Mouse (Mus musculus): ENCODE measurements around the gene N4bp2. TPM values are rescaled to one million over a fixed set of nuclear protein-coding genes. Genes with fewer than 3 reads are reported as not detected.

N4bp2 gene
- polyA plus RNA-seq, 1 experiment, result 22.0 TPM

DNA sequence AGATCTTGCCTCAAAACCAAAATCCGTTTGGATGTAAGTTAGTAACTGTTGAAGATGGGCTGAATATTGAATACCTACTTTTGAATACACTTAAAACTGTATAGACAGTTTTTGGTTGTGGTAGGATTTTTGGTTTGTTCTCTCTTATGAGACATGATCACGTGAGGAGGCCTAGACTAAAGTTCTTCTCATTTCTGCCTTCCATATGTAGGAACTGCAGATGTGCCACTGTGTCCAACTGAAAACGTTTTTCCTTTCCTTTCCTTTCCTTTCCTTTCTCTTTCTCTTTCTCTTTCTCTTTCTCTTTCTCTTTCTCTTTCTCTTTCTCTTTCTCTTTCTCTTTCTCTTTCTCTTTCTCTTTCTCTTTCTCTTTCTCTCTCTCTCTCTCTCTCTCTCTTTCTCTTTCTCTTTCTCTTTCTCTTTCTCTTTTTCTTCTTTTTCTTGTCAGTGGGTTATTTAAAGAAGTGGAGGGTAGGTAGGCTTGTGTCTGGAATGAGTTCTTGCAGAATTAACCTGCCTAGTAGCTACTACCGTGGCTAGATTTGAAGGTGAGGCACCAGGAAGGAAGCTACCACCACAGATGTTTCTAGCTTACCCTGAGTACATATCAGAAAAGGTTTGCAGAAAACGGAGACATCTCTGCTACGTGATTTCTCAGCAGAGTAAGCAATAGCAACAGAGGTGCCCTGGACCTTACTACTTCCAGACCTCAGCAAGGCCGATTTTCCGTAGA lies 70.6 kb downstream of the N4bp2 start:
- Histone ChIP-seq H3K4me3 (ENCODE audit: control insufficient read depth, insufficient read depth, low read length) (no peak overlapping the region), H3K27ac (ENCODE audit: control insufficient read depth, insufficient read depth, low read length) (peak overlapping the region; percentile 85), H3K36me3 (ENCODE audit: control insufficient read depth, insufficient read depth, low read length) (peaks cover 3% of the 10 kb centered on the region; the same call in 1 of the 2 replicates), H3K27me3 (ENCODE audit: control insufficient read depth, insufficient read depth, low read length) (no peaks in the 10 kb centered on the region), H3K4me1 (replicated peaks; ENCODE audit: control insufficient read depth, insufficient read depth, low read length) (peaks cover 18% of the 10 kb centered on the region)
- 73% methylated on average over 8 of the region's 8 CpGs for WGBS
- no peak for DNase-seq
- no peak for TF ChIP-seq POLR2A (IDR thresholded peaks at IDR 0.05; ENCODE audit: control insufficient read depth, extremely low read depth, insufficient read depth, low read length, poor library complexity)
- TF ChIP-seq CTCF (IDR thresholded peaks at IDR 0.05; ENCODE audit: borderline replicate concordance, control insufficient read depth, extremely low read depth, insufficient read depth, low read length, poor library complexity), result no peak

DNA sequence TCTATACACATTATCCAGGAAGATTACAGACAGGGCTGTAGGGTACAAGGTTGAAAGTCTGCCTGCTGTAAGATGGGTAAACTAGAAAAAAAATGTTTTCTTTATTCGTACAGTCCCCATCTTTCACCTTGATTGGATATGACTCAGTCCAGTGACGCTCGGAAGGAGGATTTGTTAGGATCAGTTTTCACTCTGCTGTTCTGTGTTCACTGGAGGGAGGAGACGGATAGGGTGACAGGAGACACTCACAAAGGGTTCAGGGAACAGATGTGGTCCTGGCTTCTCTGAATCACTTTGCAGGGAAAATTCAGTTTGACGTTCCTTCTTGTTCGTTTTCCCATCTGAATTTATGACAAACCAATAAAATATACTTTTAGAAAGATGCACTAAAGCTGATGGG lies 74.7 kb downstream of the N4bp2 start:
- Histone ChIP-seq H3K27me3 (ENCODE audit: control insufficient read depth, insufficient read depth, low read length) (no peaks in the 10 kb centered on the region), H3K4me1 (replicated peaks; ENCODE audit: control insufficient read depth, insufficient read depth, low read length) (peaks cover 11% of the 10 kb centered on the region), H3K27ac (ENCODE audit: control insufficient read depth, insufficient read depth, low read length) (no peak overlapping the region), H3K36me3 (ENCODE audit: control insufficient read depth, insufficient read depth, low read length) (peaks cover 3% of the 10 kb centered on the region; the same call in 1 of the 2 replicates), H3K4me3 (ENCODE audit: control insufficient read depth, insufficient read depth, low read length) (no peak overlapping the region)
- TF ChIP-seq CTCF (IDR thresholded peaks at IDR 0.05; ENCODE audit: borderline replicate concordance, control insufficient read depth, extremely low read depth, insufficient read depth, low read length, poor library complexity) (no peak), POLR2A (IDR thresholded peaks at IDR 0.05; ENCODE audit: control insufficient read depth, extremely low read depth, insufficient read depth, low read length, poor library complexity) (no peak)
- no peak for DNase-seq
- 96% methylated on average over 6 of the region's 6 CpGs for WGBS

DNA sequence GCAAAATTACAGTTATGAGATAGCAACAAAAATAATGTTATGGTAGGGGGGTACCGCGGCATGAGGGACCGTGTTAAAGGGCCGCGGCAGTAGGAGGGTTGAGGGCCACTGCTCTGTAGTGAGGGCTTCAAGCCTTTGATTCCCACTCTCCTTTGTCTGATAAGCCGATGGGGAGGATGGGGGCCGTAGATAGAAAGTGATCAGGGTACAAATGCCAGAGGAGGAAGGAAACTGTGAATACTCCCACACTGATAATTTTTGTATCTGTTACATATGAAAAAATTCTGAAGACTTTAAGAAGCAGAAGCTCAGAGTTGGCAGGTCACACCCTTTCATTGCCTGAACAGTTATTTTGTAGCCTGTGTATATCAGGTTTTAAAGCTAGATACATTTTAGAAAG lies 79.6 kb downstream of the N4bp2 start:
- Histone ChIP-seq H3K4me1 (replicated peaks; ENCODE audit: control insufficient read depth, insufficient read depth, low read length) (no peaks in the 10 kb centered on the region), H3K27ac (ENCODE audit: control insufficient read depth, insufficient read depth, low read length) (no peak overlapping the region), H3K27me3 (ENCODE audit: control insufficient read depth, insufficient read depth, low read length) (no peaks in the 10 kb centered on the region), H3K4me3 (ENCODE audit: control insufficient read depth, insufficient read depth, low read length) (no peak overlapping the region), H3K36me3 (ENCODE audit: control insufficient read depth, insufficient read depth, low read length) (no peaks in the 10 kb centered on the region; the same call in 1 of the 2 replicates)
- 87% methylated on average over 7 of the region's 7 CpGs for WGBS
- TF ChIP-seq CTCF (IDR thresholded peaks at IDR 0.05; ENCODE audit: borderline replicate concordance, control insufficient read depth, extremely low read depth, insufficient read depth, low read length, poor library complexity) (no peak), POLR2A (IDR thresholded peaks at IDR 0.05; ENCODE audit: control insufficient read depth, extremely low read depth, insufficient read depth, low read length, poor library complexity) (no peak)
- no peak for DNase-seq

DNA sequence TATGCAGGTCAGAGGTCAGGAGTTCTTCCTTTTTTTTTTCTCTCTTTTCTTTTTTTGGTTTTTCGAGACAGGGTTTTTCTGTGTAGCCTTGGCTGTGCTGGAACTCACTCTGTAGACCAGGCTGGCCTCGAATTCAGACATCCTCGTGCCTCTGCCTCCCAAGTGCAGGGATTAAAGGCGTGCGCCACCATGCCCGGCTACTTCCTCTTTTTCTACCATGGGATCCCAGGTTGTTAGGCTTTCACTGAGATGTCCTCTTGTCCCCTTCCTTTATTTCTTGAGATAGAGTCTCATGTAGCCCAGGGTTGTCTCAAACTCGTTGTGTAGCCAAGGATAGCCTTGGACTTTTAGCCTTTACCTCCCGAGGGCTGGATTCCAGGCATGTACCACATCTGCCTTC lies 83.2 kb downstream of the N4bp2 start:
- TF ChIP-seq CTCF (IDR thresholded peaks at IDR 0.05; ENCODE audit: borderline replicate concordance, control insufficient read depth, extremely low read depth, insufficient read depth, low read length, poor library complexity) (no peak), POLR2A (IDR thresholded peaks at IDR 0.05; ENCODE audit: control insufficient read depth, extremely low read depth, insufficient read depth, low read length, poor library complexity) (no peak)

DNA sequence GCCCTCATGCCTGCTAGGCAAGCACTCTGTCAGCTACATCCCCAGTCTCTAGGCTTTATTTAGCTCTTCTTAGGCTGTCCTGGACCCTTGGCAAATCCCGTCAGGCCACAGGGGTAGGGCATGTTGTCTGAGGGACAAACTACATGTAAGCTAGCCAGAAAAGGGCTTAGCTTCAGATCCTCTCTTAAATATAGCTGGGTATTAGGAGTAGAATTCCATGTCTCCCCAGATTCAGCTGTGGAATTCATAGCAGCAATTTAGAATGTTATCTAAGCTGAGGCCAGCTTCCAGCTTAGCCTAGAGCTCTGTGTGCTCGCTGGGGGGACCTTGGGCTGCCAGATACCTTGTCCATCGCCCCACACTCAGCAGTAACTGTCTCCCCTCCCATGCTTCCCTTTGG lies 83.6 kb downstream of the N4bp2 start:
- H3K36me3 ChIP-seq (ENCODE audit: control insufficient read depth, insufficient read depth, low read length), result no peaks in the 10 kb centered on the region
- TF ChIP-seq CTCF (IDR thresholded peaks at IDR 0.05; ENCODE audit: borderline replicate concordance, control insufficient read depth, extremely low read depth, insufficient read depth, low read length, poor library complexity) (no peak), POLR2A (IDR thresholded peaks at IDR 0.05; ENCODE audit: control insufficient read depth, extremely low read depth, insufficient read depth, low read length, poor library complexity) (no peak)
- no peak overlapping the region for H3K27ac ChIP-seq (ENCODE audit: control insufficient read depth, insufficient read depth, low read length)
- H3K4me3 ChIP-seq (ENCODE audit: control insufficient read depth, insufficient read depth, low read length), result no peak overlapping the region
- WGBS, result 95% methylated on average over 3 of the region's 3 CpGs
- no peaks in the 10 kb centered on the region for H3K27me3 ChIP-seq (ENCODE audit: control insufficient read depth, insufficient read depth, low read length)
- H3K4me1 ChIP-seq (replicated peaks; ENCODE audit: control insufficient read depth, insufficient read depth, low read length), result peaks cover 14% of the 10 kb centered on the region
- DNase-seq, result no peak

More for the DNA sequence above, 83.2 kb downstream of the N4bp2 start:
- H3K27me3 ChIP-seq (ENCODE audit: control insufficient read depth, insufficient read depth, low read length), result no peaks in the 10 kb centered on the region
- no peak overlapping the region for H3K27ac ChIP-seq (ENCODE audit: control insufficient read depth, insufficient read depth, low read length)
- no peak overlapping the region for H3K4me3 ChIP-seq (ENCODE audit: control insufficient read depth, insufficient read depth, low read length)
- 85% methylated on average over 8 of the region's 8 CpGs for WGBS
- no peak for DNase-seq
- no peaks in the 10 kb centered on the region for H3K36me3 ChIP-seq (ENCODE audit: control insufficient read depth, insufficient read depth, low read length)
- peaks cover 12% of the 10 kb centered on the region for H3K4me1 ChIP-seq (replicated peaks; ENCODE audit: control insufficient read depth, insufficient read depth, low read length)

DNA sequence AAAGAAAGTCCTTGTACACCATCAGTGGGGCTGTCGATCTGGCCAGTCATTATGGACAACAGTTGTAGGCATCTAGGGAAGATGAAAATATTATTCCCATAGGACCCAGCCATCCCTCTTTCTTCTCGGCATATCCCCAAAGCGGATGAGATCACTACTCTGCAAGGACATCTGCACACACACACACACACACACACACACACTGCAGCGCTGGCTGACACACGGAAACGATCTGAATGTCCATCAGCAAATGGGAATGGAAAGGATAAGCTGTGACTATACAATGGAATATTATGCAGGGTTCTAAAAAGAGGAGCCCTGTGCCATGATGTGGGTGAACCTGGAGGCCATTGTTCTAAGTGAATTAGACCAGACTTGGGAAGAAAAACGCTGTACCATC lies 84.3 kb downstream of the N4bp2 start:
- Histone ChIP-seq H3K27ac (ENCODE audit: control insufficient read depth, insufficient read depth, low read length) (no peak overlapping the region), H3K4me3 (ENCODE audit: control insufficient read depth, insufficient read depth, low read length) (no peak overlapping the region), H3K27me3 (ENCODE audit: control insufficient read depth, insufficient read depth, low read length) (no peaks in the 10 kb centered on the region), H3K36me3 (ENCODE audit: control insufficient read depth, insufficient read depth, low read length) (no peaks in the 10 kb centered on the region), H3K4me1 (replicated peaks; ENCODE audit: control insufficient read depth, insufficient read depth, low read length) (peaks cover 16% of the 10 kb centered on the region)
- WGBS, result 96% methylated on average over 7 of the region's 7 CpGs
- TF ChIP-seq CTCF (IDR thresholded peaks at IDR 0.05; ENCODE audit: borderline replicate concordance, control insufficient read depth, extremely low read depth, insufficient read depth, low read length, poor library complexity), result no peak
- DNase-seq, result no peak
